Mouse (Mus musculus) fat pad, adult 2 months (tissue): ENCODE results near the gene Cyp4f18.
"Not testable (repeated sequence)": the region's sequence is repeated elsewhere in the genome, so short reads cannot be mapped to it uniquely, and the experiment has no call there.

Source experiments
- DNase-seq: peaks from one replicate; pipeline ENCODE4 v3.0.0-alpha.2; 2011; ENCODE audit warnings: low read depth, low spot score; ENCODE audit errors: extremely low read depth

The Cyp4f18 gene

DNA sequence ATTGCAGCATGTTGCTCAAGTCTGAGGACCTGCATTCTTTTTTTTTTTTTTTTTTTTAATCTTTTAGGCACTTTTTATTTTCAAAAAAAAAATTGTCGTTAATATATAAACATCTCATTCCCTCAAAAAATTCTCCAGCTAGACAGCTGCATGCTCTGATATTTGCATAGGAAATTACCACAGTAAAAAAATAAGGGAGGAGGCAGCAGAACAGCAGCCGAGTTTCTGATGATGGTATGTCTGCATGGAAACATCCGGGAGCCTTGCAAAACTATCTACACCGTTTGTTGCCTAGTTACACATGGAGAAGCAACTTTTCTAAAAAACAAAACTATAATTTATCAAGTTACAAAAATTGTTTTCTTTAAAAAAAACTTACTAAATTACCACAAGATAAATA lies 28.0 kb downstream of the Cyp4f18 start:
- DNase-seq = no peak

GRCm38 (mm10) chr8:71981032-71981431 lies 28.4 kb downstream of the Cyp4f18 start:
- no peak for DNase-seq

GRCm38 (mm10) chr8:71974211-71974610 lies 35.2 kb downstream of the Cyp4f18 start:
- no peak for DNase-seq

GRCm38 (mm10) chr8:71971945-71972344 lies 37.5 kb downstream of the Cyp4f18 start:
- no peak for DNase-seq

DNA sequence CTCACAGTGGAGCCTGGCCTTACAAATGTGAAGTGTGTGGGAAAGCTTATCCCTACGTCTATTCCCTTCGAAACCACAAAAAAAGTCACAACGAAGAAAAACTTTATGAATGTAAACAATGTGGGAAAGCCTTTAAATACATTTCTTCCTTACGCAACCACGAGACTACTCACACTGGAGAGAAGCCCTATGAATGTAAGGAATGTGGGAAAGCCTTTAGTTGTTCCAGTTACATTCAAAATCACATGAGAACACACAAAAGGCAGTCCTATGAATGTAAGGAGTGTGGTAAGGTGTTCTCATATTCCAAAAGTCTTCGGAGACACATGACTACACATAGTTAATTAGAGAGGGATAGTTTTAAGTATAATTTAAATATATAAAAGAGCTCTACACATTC lies 40.8 kb downstream of the Cyp4f18 start:
- DNase-seq = no peak

DNA sequence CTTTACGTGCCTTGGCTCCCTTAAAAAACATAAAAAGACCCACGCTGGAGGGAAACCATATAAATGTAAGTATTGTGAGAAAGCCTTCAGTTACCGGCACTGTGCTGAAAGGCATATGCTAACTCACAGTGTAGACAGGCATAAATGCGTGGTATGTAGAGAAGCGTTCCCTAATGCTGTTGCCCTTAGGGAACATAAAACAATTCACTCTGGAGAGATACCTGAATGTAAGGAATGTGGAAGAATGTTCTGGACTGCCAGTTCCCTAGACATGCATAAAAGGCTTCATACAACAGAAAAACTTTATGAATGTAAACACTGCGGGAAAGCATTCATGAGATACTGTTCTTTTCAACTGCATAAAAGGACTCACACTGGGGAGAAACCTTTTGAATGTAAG lies 41.3 kb downstream of the Cyp4f18 start:
- no peak for DNase-seq

GRCm38 (mm10) chr8:71967261-71967660 lies 42.2 kb downstream of the Cyp4f18 start:
- DNase-seq = no peak

DNA sequence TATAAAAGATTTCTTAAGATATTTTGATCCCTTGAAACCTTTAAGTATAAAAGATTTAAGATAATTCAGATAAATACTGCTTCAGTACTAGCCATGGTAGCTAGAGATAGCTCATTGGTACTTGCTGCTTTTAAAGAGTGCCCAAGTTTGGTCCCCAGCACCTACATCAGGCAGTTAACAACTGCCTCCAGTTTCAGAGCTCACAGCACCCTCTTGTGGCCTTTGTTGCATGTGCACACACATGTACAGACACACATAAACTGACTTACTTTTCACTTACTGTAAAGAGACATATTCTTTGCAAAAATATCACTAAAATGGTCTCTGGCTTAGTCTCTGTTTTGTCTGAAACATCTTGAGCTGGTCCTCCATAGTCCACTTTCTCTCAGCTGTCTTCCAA lies 43.0 kb downstream of the Cyp4f18 start:
- DNase-seq = no peak

DNA sequence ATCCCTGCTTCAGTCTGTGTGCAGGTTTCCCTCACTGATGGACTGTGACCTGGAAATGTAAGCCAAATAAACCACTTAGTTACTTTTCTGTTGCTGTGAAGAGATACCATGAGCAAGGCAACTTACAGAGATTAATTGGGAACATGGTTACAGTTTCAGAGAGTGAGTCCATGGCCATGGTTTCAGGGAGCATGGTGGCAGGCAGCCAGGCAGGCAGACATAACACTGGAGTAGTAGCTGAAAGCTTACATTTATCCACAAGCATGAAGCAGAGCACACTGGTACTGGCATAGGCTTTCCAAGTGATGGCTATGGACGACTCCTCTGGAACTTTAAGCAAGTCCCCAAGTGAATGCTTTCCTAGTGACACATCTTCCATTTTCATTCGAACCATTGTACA lies 44.3 kb downstream of the Cyp4f18 start:
- DNase-seq = no peak

DNA sequence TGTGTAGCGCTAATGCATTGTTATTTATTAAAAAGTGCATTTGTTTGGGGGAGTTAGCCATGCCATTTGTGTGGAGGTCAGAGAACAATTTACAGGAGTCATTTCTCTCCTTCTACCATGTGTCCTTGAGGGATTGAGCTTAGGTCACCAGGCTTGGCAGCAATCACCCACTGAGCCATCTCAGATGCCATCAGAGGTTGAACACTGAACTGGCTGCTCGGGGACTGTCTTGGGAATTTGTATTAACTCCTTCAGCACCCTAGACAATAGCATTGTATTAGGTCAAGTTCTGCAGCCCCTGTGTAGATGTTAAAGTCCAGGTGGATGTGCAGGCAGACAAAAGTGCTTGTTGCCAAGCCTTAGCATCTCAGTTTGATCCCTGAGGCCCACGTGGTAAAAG lies 45.4 kb downstream of the Cyp4f18 start:
- no peak for DNase-seq

DNA sequence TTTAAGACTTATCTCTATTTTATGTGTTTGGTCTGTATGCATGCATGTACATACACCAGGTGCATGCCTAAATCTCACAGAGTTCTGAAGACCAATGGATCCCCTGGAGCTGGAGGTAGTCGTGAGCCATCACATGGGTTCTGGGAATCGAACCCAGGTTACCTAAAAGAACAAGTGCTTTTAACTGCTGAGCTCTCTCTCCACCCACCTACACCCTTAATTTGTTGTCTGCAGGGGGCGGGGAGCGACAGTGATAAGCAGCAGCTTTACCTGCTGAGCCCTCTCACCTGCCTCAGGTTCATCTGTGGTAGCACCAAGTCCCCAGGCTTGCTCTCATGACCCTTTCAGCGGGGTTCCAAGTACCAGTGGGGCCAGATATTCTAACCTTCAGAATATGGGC lies 47.6 kb downstream of the Cyp4f18 start:
- no peak for DNase-seq

DNA sequence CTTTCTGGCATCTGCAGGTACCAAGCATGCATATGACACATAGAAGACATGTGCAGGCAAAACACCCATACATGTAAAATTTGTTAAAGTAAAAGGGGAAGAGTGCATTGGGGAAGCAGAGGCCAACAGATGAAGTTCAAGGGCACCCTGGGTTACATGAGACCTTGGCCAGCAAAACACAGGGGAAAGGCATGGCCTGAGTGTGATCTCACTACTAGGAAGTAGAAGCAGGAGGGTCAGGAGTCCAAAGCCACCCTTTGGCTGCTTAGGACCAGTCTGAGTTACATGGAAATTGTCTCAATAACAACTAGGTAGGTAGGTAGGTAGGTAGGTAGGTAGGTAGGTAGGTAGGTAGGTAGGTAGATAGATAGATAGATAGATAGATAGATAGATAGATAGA lies 48.9 kb downstream of the Cyp4f18 start:
- DNase-seq = no peak

- no peak for DNase-seq
Measured at GRCm38 (mm10) chr8:71954666-71955065, 54.8 kb downstream of the Cyp4f18 start.

- not testable (repeated sequence) for DNase-seq
Measured at GRCm38 (mm10) chr8:71952961-71953700, 56.3 kb downstream of the Cyp4f18 start.

GRCm38 (mm10) chr8:71952489-71952888 lies 56.9 kb downstream of the Cyp4f18 start:
- no peak for DNase-seq

DNA sequence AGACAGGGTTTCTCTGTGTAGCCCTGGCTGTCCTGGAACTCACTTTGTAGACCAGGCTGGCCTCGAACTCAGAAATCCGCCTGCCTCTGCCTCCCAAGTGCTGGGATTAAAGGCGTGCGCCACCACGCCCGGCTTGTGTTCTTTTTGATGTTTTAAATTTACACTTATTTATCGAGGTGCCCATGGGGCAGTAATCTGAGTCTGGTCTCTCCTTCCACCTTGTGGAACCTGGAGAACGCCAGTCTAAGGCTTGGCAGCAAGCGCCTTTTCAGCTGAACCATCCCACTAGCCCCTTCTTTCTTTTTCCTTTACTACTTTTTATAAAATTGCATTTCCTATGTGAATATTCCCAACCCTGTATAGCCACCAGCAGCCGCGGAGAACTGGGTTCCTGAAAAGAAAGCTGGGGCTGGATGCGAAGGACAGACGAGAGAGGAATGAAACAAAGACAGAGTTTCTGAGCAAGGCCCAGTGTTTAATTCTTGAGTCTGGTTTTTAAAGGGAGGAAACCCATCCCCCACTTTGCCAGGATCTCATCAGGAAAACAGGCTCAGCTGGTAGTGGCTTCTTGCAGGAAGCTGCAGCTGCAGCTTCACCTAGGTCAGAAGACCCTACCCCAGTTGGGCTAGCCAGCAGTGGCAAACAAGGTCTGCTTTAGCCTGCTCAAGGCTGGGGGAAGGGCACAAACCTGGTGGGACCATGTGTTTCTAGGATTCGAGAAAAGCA lies 57.8 kb downstream of the Cyp4f18 start:
- no peak for DNase-seq

DNA sequence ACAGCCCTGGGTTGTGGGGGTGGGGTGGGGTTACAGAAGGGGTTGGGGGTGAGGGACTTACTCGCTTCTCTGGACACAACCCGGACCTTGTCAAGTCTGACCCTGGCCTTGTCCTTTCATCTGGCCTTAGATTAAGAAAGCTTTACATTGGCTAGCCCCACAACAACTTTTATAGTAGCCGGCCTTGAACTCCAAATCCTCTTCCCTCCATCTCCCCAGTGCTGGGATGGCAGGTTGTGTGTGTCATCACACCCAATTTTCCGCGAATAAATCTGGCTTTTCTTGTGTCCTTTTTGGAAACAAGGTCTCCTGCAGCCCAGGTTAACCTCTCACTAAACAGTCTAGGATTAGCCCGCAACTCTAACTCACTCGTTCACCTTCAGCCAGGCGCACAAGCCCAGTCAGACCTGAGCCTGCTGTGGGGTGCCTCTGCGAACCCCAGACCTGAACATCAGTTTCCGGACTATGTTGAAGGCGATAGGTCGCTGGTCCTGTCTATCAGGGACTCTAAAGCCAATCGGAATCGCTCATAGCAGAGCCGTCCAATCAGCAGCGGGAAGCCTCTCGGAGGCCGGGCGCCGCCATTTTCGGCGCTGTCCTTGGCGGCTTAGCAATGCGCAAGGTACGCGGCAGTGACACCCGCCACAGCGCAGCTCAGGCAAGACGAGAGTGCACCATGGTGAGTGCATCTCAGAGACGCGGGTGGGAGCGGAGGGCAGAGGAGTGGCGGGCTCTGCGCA lies 58.8 kb downstream of the Cyp4f18 start, which contains the start of gene Zfp961:
Gene Zfp961, plus strand, starts transcription at position 557 of the 740 bp plus-strand sequence.
- peak; percentile 82 for DNase-seq

GRCm38 (mm10) chr8:71948624-71949023 lies 60.8 kb downstream of the Cyp4f18 start:
- no peak for DNase-seq

DNA sequence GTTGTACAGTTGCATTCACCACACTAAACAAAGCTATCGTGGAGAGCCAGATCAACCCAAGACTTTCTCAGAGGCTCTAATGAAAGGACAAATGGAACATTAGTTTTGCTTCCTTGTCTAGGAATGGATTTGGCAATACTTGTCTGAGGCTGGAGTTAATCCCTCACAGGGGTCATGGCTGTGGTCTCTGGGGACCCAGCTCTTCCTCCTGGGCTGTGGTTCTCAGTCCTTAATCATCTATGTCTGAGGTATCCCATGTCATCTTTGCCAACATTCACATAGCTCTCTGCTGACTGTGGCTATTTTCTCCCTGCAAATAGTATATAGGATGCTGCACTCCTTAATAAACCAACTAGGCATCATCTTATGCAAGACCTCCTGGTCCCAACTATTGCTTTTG lies 67.7 kb downstream of the Cyp4f18 start:
- DNase-seq = no peak

- no peak for DNase-seq
Measured at GRCm38 (mm10) chr8:71940293-71941208, 68.9 kb downstream of the Cyp4f18 start.
